Mouse (Mus musculus) liver, embryonic 14.5 days (tissue): Measurements from ENCODE around the gene Wipf2. TPM values are rescaled to one million over a fixed set of nuclear protein-coding genes. Genes with fewer than 3 reads are reported as not detected.

Experiments used
- ATAC-seq: fragments of 200-750 bp; cut with Nextera tagmentation; 2 replicates; pipeline ENCODE4 v1.8.0; 2017; ENCODE audit warnings: moderate number of reproducible peaks, mild to moderate bottlenecking, moderate library complexity; ENCODE audit not compliant: insufficient read depth
- DNase-seq, 3 experiments: peaks; one replicate each; pipeline ENCODE4 v3.0.0-alpha.2; 2012 to 2013; ENCODE audit warnings: low read depth in 3 of 3, low spot score in 3 of 3
- H3K27ac ChIP-seq: fragments of 300-500 bp; sonication (generic); 2 replicates; pipeline ENCODE4 v1.5.1; 2014; ENCODE audit warnings: moderate library complexity, mild to moderate bottlenecking, control low read depth, inconsistent platforms
- H3K27me3 ChIP-seq: fragments of 300-500 bp; sonication (generic); 2 replicates; pipeline ENCODE4 v1.6.1; 2014; ENCODE audit warnings: mild to moderate bottlenecking, low read length, moderate library complexity; ENCODE audit not compliant: control insufficient read depth, insufficient read depth
- H3K36me3 ChIP-seq: fragments of 300-500 bp; sonication (generic); replicated peaks from 2 replicates; pipeline ENCODE4 v1.6.1; 2014; ENCODE audit warnings: low read depth; ENCODE audit not compliant: control insufficient read depth, insufficient read depth
- H3K4me1 ChIP-seq, 2 experiments: fragments of 200-500 bp in 1 of 2; fragments of 300-500 bp in 1 of 2; sonication (generic) in 1 of 2; replicated peaks; 2 replicates each; pipeline ENCODE4 v1.6.1; 2012 to 2014; ENCODE audit warnings: antibody characterized with exemption in 1 of 2, inconsistent platforms in 1 of 2, low read length in 1 of 2; ENCODE audit not compliant: control insufficient read depth in 2 of 2, insufficient read depth in 2 of 2
- H3K4me2 ChIP-seq: fragments of 300-500 bp; sonication (generic); 2 replicates; pipeline ENCODE4 v1.6.1; 2014; ENCODE audit warnings: low read depth, mild to moderate bottlenecking, control low read depth, moderate library complexity
- H3K4me3 ChIP-seq, 2 experiments: fragments of 200-500 bp in 1 of 2; fragments of 300-500 bp in 1 of 2; sonication (generic) in 1 of 2; 2 replicates each; pipeline ENCODE4 v1.5.1; 2012 to 2014; ENCODE audit warnings: low read depth in 2 of 2, low read length in 2 of 2, mild to moderate bottlenecking in 2 of 2, control low read depth in 1 of 2, inconsistent platforms in 1 of 2, moderate library complexity in 1 of 2; ENCODE audit not compliant: insufficient read depth in 1 of 2
- H3K9ac ChIP-seq: fragments of 300-500 bp; sonication (generic); replicated peaks from 2 replicates; pipeline ENCODE4 v1.6.1; 2014; ENCODE audit warnings: mild to moderate bottlenecking, control low read depth, moderate library complexity
- H3K9me3 ChIP-seq: fragments of 300-500 bp; sonication (generic); 2 replicates; pipeline ENCODE4 v1.6.1; 2016; ENCODE audit warnings: low read length, mixed read lengths; ENCODE audit not compliant: control insufficient read depth
- CTCF ChIP-seq: IDR thresholded peaks from 2 replicates; pipeline ENCODE4 v1.5.1; 2016; ENCODE audit warnings: antibody characterized with exemption, low read depth, control low read depth
- EP300 ChIP-seq: IDR thresholded peaks from 2 replicates; pipeline ENCODE4 v1.6.1; 2016; ENCODE audit warnings: antibody characterized with exemption, low read depth
- WGBS: fragments of 180-500 bp; shearing (Covaris S2); extraction: QIAGEN DNeasy Blood & Tissue Kit; methylation state at CpG from one replicate; pipeline ENCODE4 v1.1.7; 2014; ENCODE audit not compliant: insufficient replicate concordance; 5-methylcytosine and 5-hydroxymethylcytosine counted together
- polyA plus RNA-seq, 2 experiments: library from polyadenylated mRNA; depleted of rRNA in 1 of 2; stranded (reverse) in 1 of 2; unstranded in 1 of 2; fragments of >200 nt; fragmentation: Nextera tagmentation in 1 of 2; extraction: Ambion mirVana in 1 of 2; gene quantifications; 2 replicates each; pipeline versions ENCODE4 v1.2.1 to v1.2.3; 2012 to 2014

Wipf2 gene
- polyA plus RNA-seq, 2 experiments: 1.1 to 2.1 TPM

DNA sequence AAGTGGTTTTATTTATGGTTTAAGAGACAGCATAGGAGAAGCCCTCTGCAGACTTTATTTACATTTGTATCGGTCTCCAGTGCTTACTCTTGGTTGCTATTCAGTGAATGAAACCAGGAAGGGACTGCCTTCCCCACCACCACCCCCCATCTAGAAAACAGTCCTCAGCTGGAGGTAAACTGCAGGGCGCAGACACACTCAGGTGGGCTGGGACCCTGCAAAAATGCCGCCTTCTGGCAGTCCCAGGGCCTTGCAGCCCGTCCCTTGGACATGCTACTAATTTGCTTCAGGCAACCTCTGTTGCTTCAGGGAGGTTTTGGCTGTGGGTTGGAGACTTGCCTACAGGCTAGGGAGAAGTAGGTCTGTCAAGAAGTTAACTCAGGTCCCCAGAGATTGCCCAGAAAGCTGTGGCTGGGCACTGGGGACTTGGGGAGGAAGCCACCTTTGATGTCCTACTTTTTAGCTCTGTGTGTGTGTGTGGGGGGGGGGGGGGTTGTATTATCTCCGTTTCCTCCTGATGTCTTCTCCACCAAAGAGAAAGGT, 61.3 kb downstream of the Wipf2 start:
- H3K4me3 ChIP-seq: no peak overlapping the region
- no peak for DNase-seq
- H3K27me3 ChIP-seq: peaks cover 2% of the 10 kb centered on the region
- no peaks in the 10 kb centered on the region for H3K9me3 ChIP-seq
- WGBS: 62% methylated on average over 5 of the region's 5 CpGs
- no peak for ATAC-seq
- no peak overlapping the region for H3K27ac ChIP-seq
- peaks cover 5 to 15% of the 10 kb centered on the region in 2 experiments; a peak in 3 of 4 replicates for H3K4me1 ChIP-seq
- H3K9ac ChIP-seq: no peak overlapping the region
- no peak overlapping the region for H3K4me2 ChIP-seq
- TF ChIP-seq EP300: no peak
- TF ChIP-seq CTCF: no peak; the same call in 1 of the 2 replicates
- peaks cover 39% of the 10 kb centered on the region for H3K36me3 ChIP-seq

DNA sequence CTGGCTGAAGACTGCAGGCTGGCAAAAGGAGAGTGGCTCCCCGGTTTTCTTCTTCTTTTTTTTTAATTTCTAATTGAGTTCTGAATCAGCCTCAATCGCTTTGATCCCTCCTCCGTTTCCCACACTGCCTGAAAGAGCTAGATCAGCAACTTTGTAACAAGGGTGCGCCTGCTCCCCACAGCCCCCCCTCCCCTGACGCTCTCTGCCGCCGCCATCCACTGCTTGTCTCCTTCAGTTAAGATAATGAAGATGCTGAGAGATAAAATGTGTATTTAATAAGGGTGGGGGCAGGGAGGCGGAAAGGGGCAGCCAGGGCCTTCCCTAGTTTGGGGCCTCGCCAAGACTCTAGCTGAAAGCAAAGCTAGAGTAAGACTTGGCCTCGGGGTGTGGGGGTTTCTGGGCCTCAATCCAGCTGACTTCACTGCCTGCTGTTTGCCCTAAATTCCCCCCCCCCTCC, 61.9 kb downstream of the Wipf2 start:
- no peak overlapping the region for H3K4me3 ChIP-seq
- WGBS: 19% methylated on average over 10 of the region's 10 CpGs
- H3K9ac ChIP-seq: no peak overlapping the region

DNA sequence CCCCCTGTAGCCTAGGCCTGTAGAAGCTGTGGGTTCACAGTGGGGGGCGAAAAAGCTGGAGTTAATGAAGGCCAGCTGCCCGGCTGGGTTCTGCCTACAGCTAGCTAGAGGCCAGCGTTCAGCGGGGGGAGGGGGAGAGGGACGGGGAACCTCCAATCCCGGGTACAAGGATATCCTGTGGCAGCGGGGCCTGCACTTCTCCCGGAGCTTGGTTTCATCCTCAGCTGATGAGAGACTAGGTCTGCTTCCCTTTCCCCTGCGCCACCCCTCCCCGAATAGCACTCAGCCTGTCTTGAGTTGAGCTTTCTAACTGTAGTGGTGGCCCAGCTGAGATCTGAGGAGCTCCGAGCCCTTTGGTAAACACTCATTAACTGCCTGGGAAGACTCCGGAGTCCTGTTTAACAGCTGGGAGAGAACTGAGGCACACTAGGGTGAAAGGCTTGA, 62.5 kb downstream of the Wipf2 start:
- Histone ChIP-seq H3K4me3 (no peak overlapping the region), H3K9me3 (no peaks in the 10 kb centered on the region), H3K4me2 (no peak overlapping the region), H3K4me1 (peaks cover 5 to 15% of the 10 kb centered on the region in 2 experiments; a peak in 3 of 4 replicates), H3K9ac (no peak overlapping the region), H3K36me3 (peaks cover 27% of the 10 kb centered on the region), H3K27me3 (peaks cover 3% of the 10 kb centered on the region), H3K27ac (no peak overlapping the region)
- WGBS: 20% methylated on average over 12 of the region's 12 CpGs
- TF ChIP-seq EP300: no peak
- TF ChIP-seq CTCF: no peak
- DNase-seq (no peak), ATAC-seq (no peak)

More for the DNA sequence above, 61.9 kb downstream of the Wipf2 start:
- Histone ChIP-seq H3K4me1 (peaks cover 5 to 15% of the 10 kb centered on the region in 2 experiments; a peak in 3 of 4 replicates), H3K9me3 (no peaks in the 10 kb centered on the region), H3K27me3 (peaks cover 3% of the 10 kb centered on the region), H3K36me3 (peaks cover 33% of the 10 kb centered on the region), H3K4me2 (0 out of 2 replicates have a peak overlapping the region, but pooled peaks have one; percentile 2), H3K27ac (no peak overlapping the region)
- DNase-seq (no peak), ATAC-seq (no peak)
- no peak for TF ChIP-seq EP300
- no peak for TF ChIP-seq CTCF

GRCm38 (mm10) chr11:98926553-98926952, 63.1 kb downstream of the Wipf2 start:
- ATAC-seq: no peak
- Histone ChIP-seq H3K4me3 (no peak overlapping the region), H3K4me2 (no peak overlapping the region), H3K4me1 (peaks cover 5 to 18% of the 10 kb centered on the region in 2 experiments; a peak in 3 of 4 replicates), H3K27me3 (peaks cover 3% of the 10 kb centered on the region), H3K27ac (no peak overlapping the region), H3K9me3 (no peaks in the 10 kb centered on the region), H3K36me3 (peaks cover 21% of the 10 kb centered on the region), H3K9ac (no peak overlapping the region)
- no peak for DNase-seq
- WGBS: 66% methylated on average over 7 of the region's 7 CpGs
- TF ChIP-seq CTCF: no peak
- no peak for TF ChIP-seq EP300

- H3K36me3 ChIP-seq: peaks cover 11% of the 10 kb centered on the region
- H3K9me3 ChIP-seq: no peaks in the 10 kb centered on the region
- peaks cover 5 to 18% of the 10 kb centered on the region in 2 experiments; a peak in 3 of 4 replicates for H3K4me1 ChIP-seq
- TF ChIP-seq EP300 (no peak), CTCF (no peak)
- no peak within 1 kb of the TSS for H3K27ac ChIP-seq
- no peak within 1 kb of the TSS for H3K9ac ChIP-seq
- peak within 1 kb of the TSS; percentile 32 to 39 for H3K4me3 ChIP-seq
- no peak for ATAC-seq
- peaks cover 3% of the 10 kb centered on the region for H3K27me3 ChIP-seq
- 12% methylated on average over 21 of the region's 21 CpGs for WGBS
- peak within 1 kb of the TSS; percentile 57 for H3K4me2 ChIP-seq
- DNase-seq: no peak
Observed at GRCm38 (mm10) chr11:98927438-98928076, 64.1 kb downstream of the Wipf2 start, which contains the start of gene Rara. Rara (plus strand) TSS chr11:98927818.
